Comparison of ENCODE assay signal across 8 mouse cellular contexts in genomic region chr5:93205371-93206108, GRCm38 (mm10). TPM values are rescaled to one million over a fixed set of nuclear protein-coding genes. Genes with fewer than 3 reads are reported as not detected.
DNase-seq lines count a peak whose midpoint lies in the region; ATAC-seq and TF ChIP-seq lines count a peak whose summit lies in the region.

No protein-coding gene starts in this region.

- H3K9ac ChIP-seq in forebrain, embryonic 11.5 days (ENCODE audit: low read length) = peak overlapping the region; percentile 93
- peak overlapping the region; percentile 91 for H3K9ac ChIP-seq in heart, postnatal 0 days (replicated peaks; ENCODE audit: low read depth, low read length)
- H3K9ac ChIP-seq in liver, postnatal 0 days (replicated peaks) = peak overlapping the region; percentile 98
- H3K9ac ChIP-seq in neural tube, embryonic 13.5 days = peak overlapping the region; percentile 96

- H3K27ac ChIP-seq in forebrain, embryonic 11.5 days (ENCODE audit: low read depth, low read length) = peak overlapping the region; percentile 85
- peak overlapping the region; percentile 90 for H3K27ac ChIP-seq in heart, postnatal 0 days (ENCODE audit: low read depth)
- H3K27ac ChIP-seq in liver, postnatal 0 days (ENCODE audit: low read depth) = peak overlapping the region; percentile 99
- H3K27ac ChIP-seq in neural tube, embryonic 13.5 days (replicated peaks) = peak overlapping the region; percentile 95

- peaks cover 22% of the 10 kb centered on the region for H3K4me1 ChIP-seq in E14TG2a.4 (replicated peaks; ENCODE audit: low read depth, low read length)
- H3K4me1 ChIP-seq in forebrain, embryonic 11.5 days (replicated peaks; ENCODE audit: control insufficient read depth, insufficient read depth, low read length) = peaks cover 5% of the 10 kb centered on the region; the same call in 1 of the 2 replicates
- H3K4me1 ChIP-seq in heart, postnatal 0 days (ENCODE audit: control insufficient read depth, insufficient read depth) = peaks cover 4% of the 10 kb centered on the region; the same call in 1 of the 2 replicates
- peaks cover 11% of the 10 kb centered on the region for H3K4me1 ChIP-seq in liver, postnatal 0 days (ENCODE audit: insufficient read depth)
- peaks cover 34% of the 10 kb centered on the region for H3K4me1 ChIP-seq in neural tube, embryonic 13.5 days (replicated peaks)

- peak; percentile 37 for DNase-seq in c-Kit-positive CD71-negative TER-119-negative erythroid progenitor cells, embryonic 14.5 days (ENCODE audit: low read depth)
- DNase-seq in forebrain, embryonic 11.5 days (ENCODE audit: low spot score) = peak; percentile 78
- DNase-seq in heart, postnatal 0 days (ENCODE audit: low spot score) = peak; percentile 28
- DNase-seq in kidney, postnatal 36 days = peak; percentile 49 to 69
- DNase-seq in liver, postnatal 0 days = peak; percentile 76
- peak; percentile 70 for DNase-seq in testis, postnatal 10 days (ENCODE audit: low spot score)

- TF ChIP-seq EP300 in heart, postnatal 0 days (IDR thresholded peaks at IDR 0.05; ENCODE audit: low read depth) = no peak
- no peak for TF ChIP-seq EP300 in liver, postnatal 0 days (IDR thresholded peaks at IDR 0.05; ENCODE audit: low read depth)

- TF ChIP-seq CTCF in E14TG2a.4 (conservative IDR thresholded peaks at IDR 0.05; ENCODE audit: low read length) = no peak
- no peak for TF ChIP-seq CTCF in heart, postnatal 0 days (IDR thresholded peaks at IDR 0.05; ENCODE audit: low read depth)
- TF ChIP-seq CTCF in liver, postnatal 0 days (IDR thresholded peaks at IDR 0.05; ENCODE audit: low read depth) = no peak

- ATAC-seq in forebrain, embryonic 11.5 days (replicated peaks; ENCODE audit: low FRiP score) = peak; percentile 64
- peak; percentile 54 for ATAC-seq in heart, postnatal 0 days (ENCODE audit: insufficient read depth, low read depth)
- peak; percentile 60 for ATAC-seq in liver, postnatal 0 days
- ATAC-seq in neural tube, embryonic 13.5 days (ENCODE audit: low read depth) = peak; percentile 63

- 1% methylated on average over 52 of the region's 63 CpGs for WGBS in forebrain, embryonic 11.5 days
- WGBS in heart, postnatal 0 days = 0% methylated on average over 34 of the region's 63 CpGs
- whole genome bisulfite sequencing in liver, postnatal 0 days (ENCODE audit: insufficient replicate concordance) = under 1% methylated on average over 48 of the region's 63 CpGs
- WGBS in neural tube, embryonic 13.5 days = under 1% methylated on average over 36 of the region's 63 CpGs

- peak overlapping the region; percentile 71 for H3K4me2 ChIP-seq in forebrain, embryonic 11.5 days (ENCODE audit: low read depth, low read length, severe bottlenecking)
- H3K4me2 ChIP-seq in heart, postnatal 0 days (ENCODE audit: low read depth, low read length) = peak overlapping the region; percentile 81
- H3K4me2 ChIP-seq in liver, postnatal 0 days (ENCODE audit: low read depth, low read length) = peak overlapping the region; percentile 79
- H3K4me2 ChIP-seq in neural tube, embryonic 13.5 days = peak overlapping the region; percentile 87

- no peaks in the 10 kb centered on the region; the same call in 1 of the 2 replicates for H3K9me3 ChIP-seq in E14TG2a.4 (ENCODE audit: low read length)
- no peaks in the 10 kb centered on the region for H3K9me3 ChIP-seq in forebrain, embryonic 11.5 days (ENCODE audit: control insufficient read depth, low read length)
- no peaks in the 10 kb centered on the region for H3K9me3 ChIP-seq in heart, postnatal 0 days (replicated peaks; ENCODE audit: control insufficient read depth, low read length)
- no peaks in the 10 kb centered on the region for H3K9me3 ChIP-seq in liver, postnatal 0 days (ENCODE audit: low read length)
- H3K9me3 ChIP-seq in neural tube, embryonic 13.5 days = no peaks in the 10 kb centered on the region

- H3K4me3 ChIP-seq in E14TG2a.4 (replicated peaks; ENCODE audit: low read length) = peak overlapping the region; percentile 93
- H3K4me3 ChIP-seq in forebrain, embryonic 11.5 days (ENCODE audit: low read depth, low read length) = peak overlapping the region; percentile 90
- peak overlapping the region; percentile 98 for H3K4me3 ChIP-seq in heart, postnatal 0 days (ENCODE audit: low read depth, low read length)
- H3K4me3 ChIP-seq in liver, postnatal 0 days (ENCODE audit: low read depth, low read length) = peak overlapping the region; percentile 94
- peak overlapping the region; percentile 92 for H3K4me3 ChIP-seq in neural tube, embryonic 13.5 days

- no peaks in the 10 kb centered on the region for H3K27me3 ChIP-seq in E14TG2a.4 (ENCODE audit: insufficient read depth, low read length)
- H3K27me3 ChIP-seq in forebrain, embryonic 11.5 days (ENCODE audit: control insufficient read depth, insufficient read depth, low read length) = no peaks in the 10 kb centered on the region
- H3K27me3 ChIP-seq in heart, postnatal 0 days (ENCODE audit: control insufficient read depth, insufficient read depth, low read length) = no peaks in the 10 kb centered on the region
- no peaks in the 10 kb centered on the region for H3K27me3 ChIP-seq in liver, postnatal 0 days (ENCODE audit: insufficient read depth, low read length)
- no peaks in the 10 kb centered on the region for H3K27me3 ChIP-seq in neural tube, embryonic 13.5 days

- peaks cover 17% of the 10 kb centered on the region for H3K36me3 ChIP-seq in E14TG2a.4 (ENCODE audit: insufficient read depth, low read length)
- H3K36me3 ChIP-seq in forebrain, embryonic 11.5 days (ENCODE audit: control insufficient read depth, insufficient read depth, low read length) = no peaks in the 10 kb centered on the region; the same call in 1 of the 2 replicates
- H3K36me3 ChIP-seq in heart, postnatal 0 days (replicated peaks; ENCODE audit: control insufficient read depth, insufficient read depth, low read length) = peaks cover 13% of the 10 kb centered on the region
- H3K36me3 ChIP-seq in liver, postnatal 0 days (replicated peaks; ENCODE audit: insufficient read depth, low read length) = peaks cover 9% of the 10 kb centered on the region
- H3K36me3 ChIP-seq in neural tube, embryonic 13.5 days = peaks cover 14% of the 10 kb centered on the region

RNA-seq across cellular contexts. Expression of gene Ccni, which starts 0.8 kb away (rescaled TPM):
- polyA plus RNA-seq in forebrain, embryonic 11.5 days (2014; fragmentation: Nextera tagmentation; extraction: Ambion mirVana) = 168 and 181 TPM in 2 replicates
- 203 and 210 TPM in 2 replicates for total RNA-seq in heart, postnatal 0 days (2014; rRNA removed; ENCODE audit: low replicate concordance)
- 87.2 and 87.5 TPM in 2 replicates for polyA plus RNA-seq in heart, postnatal 0 days (2015; fragmentation: Nextera tagmentation; extraction: Ambion mirVana)
- 41.2 and 41.9 TPM in 2 replicates for polyA plus RNA-seq in liver, postnatal 0 days (2015; fragmentation: Nextera tagmentation; extraction: Ambion mirVana)
- polyA plus RNA-seq in neural tube, embryonic 13.5 days (2015; fragmentation: Nextera tagmentation; extraction: Ambion mirVana) = 140 and 142 TPM in 2 replicates

RNA-seq across cellular contexts. Expression of gene 2010109A12Rik, which starts 0.8 kb away (rescaled TPM):
- polyA plus RNA-seq in forebrain, embryonic 11.5 days (2014; fragmentation: Nextera tagmentation; extraction: Ambion mirVana) = 1.7 and 2.7 TPM in 2 replicates
- total RNA-seq in heart, postnatal 0 days (2014; rRNA removed; ENCODE audit: low replicate concordance) = not detected in 2 replicates
- 1.7 and 1.9 TPM in 2 replicates for polyA plus RNA-seq in heart, postnatal 0 days (2015; fragmentation: Nextera tagmentation; extraction: Ambion mirVana)
- polyA plus RNA-seq in liver, postnatal 0 days (2015; fragmentation: Nextera tagmentation; extraction: Ambion mirVana) = 1.7 and 2.0 TPM in 2 replicates
- polyA plus RNA-seq in neural tube, embryonic 13.5 days (2015; fragmentation: Nextera tagmentation; extraction: Ambion mirVana) = 1.7 and 3.3 TPM in 2 replicates

Comparison
In these comparisons a context has a peak if more than half of its experiments do, and no peak if none do; other contexts are left out.
1. Peak in every context shown above with its lines: DNase-seq, ATAC-seq, H3K4me3 ChIP-seq and H3K27ac ChIP-seq.
2. DNase-seq: peak in every context shown above with its lines; median percentile 78 in forebrain, embryonic 11.5 days; 76 in liver, postnatal 0 days; 70 in testis, postnatal 10 days; 59 in kidney, postnatal 36 days; 37 in c-Kit-positive CD71-negative TER-119-negative erythroid progenitor cells, embryonic 14.5 days; 28 in heart, postnatal 0 days.